Mouse (Mus musculus): ENCODE data around the gene Sec61a1. TPM values are rescaled to one million over a fixed set of nuclear protein-coding genes. Genes with fewer than 3 reads are reported as not detected.
A peak's percentile ranks its signal among the peaks of the same experiment; 100 is the strongest.

Sec61a1 gene
- total RNA-seq (2021): 10 to 100 TPM; 71.6 to 79.5 TPM
- long read RNA-seq, experiment 1, transcript Sec61a1-201 (12 exons, 3,172 nt): major isoform, 46 of 64 reads
- long read RNA-seq, experiment 1, partial matches to known transcripts: 3 of 64 reads
- long read RNA-seq, experiment 1, other reads (novel, unspliced or antisense): 10 of 64 reads
- long read RNA-seq, experiment 2, transcript Sec61a1-201 (12 exons, 3,172 nt): major isoform, 14 of 21 reads
- long read RNA-seq, experiment 2, partial matches to known transcripts: 2 of 21 reads
- long read RNA-seq, experiment 2, other reads (novel, unspliced or antisense): 4 of 21 reads

DNA sequence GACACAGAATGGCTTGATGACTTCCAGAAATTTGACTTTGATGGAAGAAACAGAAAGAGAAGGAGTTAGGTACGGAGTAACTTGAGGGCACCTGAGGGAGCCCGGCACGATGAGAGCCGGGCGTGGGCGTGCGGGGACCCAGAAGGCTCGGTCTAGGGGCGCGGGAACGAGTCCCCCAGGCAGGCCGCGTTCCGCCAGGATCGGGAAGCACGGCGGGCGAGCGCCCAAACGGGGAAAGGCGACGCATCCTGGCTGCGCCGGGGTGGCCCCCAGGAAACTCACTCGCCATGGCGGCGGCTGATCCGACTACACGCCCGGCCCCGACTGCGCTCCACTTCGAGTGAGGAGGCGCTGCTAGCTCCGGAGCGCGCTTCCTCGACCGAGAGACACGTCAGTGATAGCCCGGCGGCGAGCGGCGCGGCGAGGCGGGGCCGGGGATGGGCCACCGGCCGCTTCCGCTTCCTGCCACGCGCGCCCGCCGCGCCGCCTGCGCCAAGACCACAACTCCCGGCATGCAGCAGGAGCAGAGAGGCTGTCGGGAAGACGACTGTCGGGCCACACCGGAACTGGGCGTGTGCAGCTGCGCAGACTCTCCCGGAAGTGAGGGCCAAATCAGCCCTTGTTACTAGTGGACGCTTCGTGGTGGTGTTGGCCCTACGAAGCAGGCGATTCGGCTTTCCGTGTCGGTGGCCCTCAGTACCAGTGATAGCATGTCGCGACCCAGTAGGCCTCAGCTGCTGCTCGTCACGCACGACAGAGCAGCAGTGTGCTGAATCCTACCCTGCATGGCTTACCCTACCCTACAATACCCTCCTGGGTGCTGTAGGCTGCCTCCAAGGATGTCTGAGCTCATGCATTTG, at the start of gene Sec61a1:
TSS of gene Sec61a1 (minus strand) at position 502 of the 860 bp plus-strand sequence.
- DNase-seq (ENCODE audit: low spot score in 2 of 2): peak; percentile 97

DNA sequence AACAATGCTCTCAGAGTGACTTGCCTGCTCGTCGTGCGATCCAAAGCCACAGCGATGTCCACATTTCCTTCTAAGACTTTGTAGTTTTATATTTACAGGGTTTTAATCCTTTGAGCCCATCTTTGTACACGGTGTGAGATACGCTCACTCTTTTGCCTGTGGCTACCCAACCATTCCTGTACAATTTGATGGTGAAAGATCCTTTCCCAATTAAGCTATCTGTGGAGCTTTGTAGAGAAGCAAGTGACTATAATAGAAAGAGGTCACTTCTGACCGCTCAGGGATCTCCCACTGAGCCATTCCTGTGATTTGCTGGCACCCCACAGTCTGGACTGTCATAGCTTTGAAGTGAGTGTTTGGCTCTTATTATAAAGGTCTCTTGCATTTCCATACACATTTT, 48.0 kb upstream of the Sec61a1 start:
- no peak for DNase-seq (ENCODE audit: low spot score in 2 of 2)

DNA sequence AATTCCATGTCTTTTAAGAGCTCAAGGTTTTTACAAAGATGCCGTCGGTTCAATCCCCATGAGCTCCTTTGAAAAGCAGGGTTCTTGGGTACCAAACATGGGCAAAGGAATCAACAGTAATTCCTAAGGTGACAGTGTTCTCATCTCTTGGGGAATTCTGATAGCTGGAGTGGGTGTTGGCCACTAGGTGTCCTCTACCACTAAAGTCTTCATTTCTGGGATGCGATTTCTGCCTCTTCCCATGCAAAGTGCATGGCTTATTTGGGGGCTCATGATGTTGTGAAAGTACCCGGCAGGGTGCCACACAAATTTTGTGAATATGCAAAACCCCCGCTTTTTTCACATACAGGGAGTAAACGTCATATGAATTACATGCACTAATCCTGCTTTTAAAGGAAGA, 46.3 kb upstream of the Sec61a1 start:
- no peak for DNase-seq (ENCODE audit: low spot score in 2 of 2)

DNA sequence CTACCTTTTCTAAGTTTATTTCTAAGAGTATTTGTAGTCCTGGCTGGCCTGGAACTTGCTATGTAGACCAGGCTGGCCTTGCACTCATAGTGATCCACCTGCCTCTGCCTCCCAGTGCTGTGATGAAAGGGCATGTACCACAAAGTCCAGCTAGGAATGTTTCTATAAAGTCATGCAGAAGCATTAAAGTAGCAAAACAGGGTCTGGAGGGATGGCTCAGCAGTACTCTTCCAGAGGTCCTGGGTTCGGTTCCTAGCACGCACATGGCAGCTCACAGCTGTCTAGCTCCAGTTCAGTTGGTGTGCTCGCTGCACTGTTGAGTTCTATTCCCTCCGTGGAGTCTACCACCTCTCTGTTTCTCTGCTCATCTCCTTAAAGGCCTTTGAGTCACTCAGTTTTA, 41.5 kb upstream of the Sec61a1 start:
- DNase-seq (ENCODE audit: low spot score in 2 of 2): peak in 1 of 2 experiments; percentile 0

DNA sequence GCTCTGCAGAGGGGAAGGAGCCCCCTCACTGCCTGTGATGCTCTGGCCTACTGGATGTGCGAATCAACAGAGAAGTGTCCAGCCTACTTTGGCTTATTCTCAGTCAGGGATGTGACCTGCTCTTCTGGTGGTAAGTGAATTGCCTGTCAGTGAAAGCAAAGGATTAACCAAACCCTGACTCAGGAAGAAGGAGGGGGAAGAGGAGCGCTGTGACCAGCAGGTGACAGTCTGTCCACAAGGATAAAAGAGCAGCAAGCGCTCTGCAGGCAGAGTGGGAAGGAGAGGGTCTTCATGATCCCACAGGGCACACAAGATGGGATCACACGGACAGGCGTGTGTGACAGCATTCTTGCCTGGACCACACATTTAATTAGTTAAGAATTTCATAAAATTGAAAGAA, 41.0 kb upstream of the Sec61a1 start:
- peak in 1 of 2 experiments; percentile 1 for DNase-seq (ENCODE audit: low spot score in 2 of 2)

DNA sequence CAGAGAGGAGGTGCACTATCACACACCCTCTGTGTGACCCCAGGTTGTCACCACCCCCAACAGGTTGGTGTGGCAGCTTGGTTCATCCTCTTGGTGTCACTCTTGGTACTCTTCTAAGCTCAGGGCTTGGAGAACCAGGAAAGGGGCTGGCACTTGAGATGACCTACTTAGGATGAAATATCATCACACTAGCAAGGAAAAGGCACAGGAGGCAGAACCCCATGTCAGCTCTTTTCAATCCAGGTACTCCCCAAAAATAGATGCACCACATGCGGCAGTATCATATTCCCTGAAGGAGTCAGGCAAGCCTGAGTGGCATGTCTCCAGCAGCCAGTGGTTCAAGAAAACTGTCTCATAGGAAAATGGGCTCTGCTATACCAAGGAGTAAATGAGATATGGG, 39.4 kb upstream of the Sec61a1 start:
- no peak for DNase-seq (ENCODE audit: low spot score in 2 of 2)

DNA sequence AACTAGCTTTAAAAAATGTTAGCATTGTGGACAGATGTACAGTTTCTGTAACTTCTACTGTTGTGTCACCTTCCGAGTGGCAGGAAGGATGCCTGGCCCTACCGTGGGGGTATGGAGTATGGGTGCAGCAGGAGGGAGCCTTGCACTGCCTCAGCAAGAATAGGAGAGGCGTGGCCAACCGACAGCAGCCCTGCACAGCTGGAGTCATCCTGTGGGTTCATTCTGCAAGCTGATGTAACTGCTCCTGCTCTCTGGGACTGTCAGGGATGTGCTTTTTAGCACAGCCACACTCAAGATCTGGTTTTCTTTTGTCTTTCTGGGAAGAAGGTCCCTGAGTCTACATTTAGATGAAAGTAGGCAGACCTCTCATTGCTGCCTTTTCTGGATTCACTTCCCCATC, 38.8 kb upstream of the Sec61a1 start:
- no peak for DNase-seq (ENCODE audit: low spot score in 2 of 2)

DNA sequence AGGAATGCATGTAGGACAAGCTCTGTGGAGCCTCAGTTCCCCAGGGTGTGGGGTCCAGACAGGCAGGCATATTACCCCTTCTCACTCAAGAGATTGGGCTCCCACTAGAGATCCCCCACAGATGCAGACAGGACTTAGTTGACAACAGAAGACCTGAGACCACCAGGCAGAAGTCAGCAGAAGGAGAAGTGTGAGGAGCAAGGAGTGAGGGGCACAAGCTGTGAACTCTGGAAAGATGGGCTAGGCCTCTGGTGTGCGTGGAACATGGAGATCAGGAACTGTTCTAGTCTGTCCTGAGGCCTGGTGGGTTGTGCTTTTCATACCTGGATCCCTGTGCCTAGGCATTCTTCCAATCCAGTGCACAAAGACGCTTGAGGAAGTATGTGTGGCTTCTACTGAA, 31.2 kb upstream of the Sec61a1 start:
- DNase-seq (ENCODE audit: low spot score in 2 of 2): peak in 1 of 2 experiments; percentile 1

DNA sequence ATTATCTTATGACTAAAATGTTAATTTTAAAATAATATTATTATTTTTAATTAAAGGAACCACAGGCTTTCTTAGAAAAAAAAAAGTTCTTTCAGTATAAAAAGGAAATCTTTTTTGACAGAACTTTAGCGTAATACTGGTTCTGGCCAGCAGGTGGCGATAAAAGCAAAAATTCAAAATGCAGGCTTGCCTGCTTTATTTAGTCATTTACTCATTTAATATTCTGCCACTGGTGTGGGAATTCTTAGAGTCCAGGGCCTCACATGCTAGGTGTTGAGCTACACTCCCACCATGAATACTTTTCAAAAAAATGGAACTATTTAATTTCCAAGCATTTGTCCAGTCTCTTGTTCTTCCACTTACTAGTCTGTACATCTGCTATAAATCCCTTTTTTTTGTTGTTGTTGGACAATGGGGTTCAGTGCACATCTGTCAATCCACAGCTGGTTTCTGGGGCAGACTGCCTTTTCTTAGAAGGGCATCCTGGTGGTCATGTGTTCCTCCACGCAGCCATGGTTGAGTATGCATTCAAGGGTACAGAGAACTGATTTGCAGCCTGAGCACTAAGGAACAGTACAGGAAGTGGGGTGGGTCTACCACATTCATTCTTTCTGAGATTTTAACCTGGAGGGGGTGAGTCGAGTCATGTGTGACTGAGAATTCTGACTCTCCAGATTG, 30.6 kb upstream of the Sec61a1 start:
- peak; percentile 68 to 72 for DNase-seq (ENCODE audit: low spot score in 2 of 2)

DNA sequence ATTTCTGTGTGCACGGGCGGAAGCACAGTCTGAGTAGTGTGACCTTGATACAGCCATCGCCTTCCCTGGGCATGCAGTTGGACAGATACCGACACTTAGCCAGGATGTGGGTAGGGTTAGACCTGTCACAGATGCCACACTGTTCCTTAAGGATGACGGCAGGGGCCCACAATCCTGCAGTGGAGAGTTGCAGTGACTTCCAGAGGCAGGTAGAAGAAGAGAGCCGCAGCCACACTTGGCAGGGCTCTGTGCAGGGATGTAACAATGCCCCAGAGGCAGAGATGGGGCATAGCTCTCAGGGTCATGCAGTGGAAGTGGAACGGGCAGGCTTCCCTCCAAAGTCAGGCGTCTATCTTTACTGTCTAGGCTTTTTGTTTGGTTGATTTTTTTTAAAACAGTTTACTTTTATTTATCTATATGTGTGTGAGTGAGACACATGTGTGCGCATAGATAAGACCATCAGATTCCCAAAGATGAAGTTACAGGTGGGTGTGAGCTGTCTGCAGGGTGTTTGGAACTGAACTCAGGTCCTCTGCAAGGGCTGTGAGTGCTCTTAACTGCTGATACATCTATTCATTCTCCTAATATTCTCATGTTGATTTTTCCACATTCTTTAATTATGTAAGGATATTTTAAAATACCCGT, 29.8 kb upstream of the Sec61a1 start:
- peak in 1 of 2 experiments; percentile 0 for DNase-seq (ENCODE audit: low spot score in 2 of 2)

DNA sequence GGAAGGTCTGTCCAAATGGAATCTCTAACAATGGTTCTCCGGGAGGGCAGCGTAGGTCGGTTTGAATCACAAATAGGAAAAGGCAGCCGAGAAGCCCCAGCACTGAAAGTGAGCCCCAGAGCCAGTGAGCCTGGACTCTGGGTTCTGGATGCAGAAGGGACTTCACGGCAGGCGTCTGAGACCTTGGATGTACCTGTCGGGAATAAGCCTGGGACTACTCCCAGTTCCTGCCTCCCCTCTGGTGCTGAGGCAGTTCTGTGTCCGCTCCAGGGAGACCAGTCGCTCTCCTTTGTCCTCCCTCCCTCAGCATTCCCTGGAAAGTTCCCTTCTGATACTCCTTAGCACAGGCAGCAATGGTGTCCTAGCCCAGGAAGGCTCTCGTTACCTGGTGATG, 26.7 kb upstream of the Sec61a1 start:
- no peak for DNase-seq (ENCODE audit: low spot score in 2 of 2)

DNA sequence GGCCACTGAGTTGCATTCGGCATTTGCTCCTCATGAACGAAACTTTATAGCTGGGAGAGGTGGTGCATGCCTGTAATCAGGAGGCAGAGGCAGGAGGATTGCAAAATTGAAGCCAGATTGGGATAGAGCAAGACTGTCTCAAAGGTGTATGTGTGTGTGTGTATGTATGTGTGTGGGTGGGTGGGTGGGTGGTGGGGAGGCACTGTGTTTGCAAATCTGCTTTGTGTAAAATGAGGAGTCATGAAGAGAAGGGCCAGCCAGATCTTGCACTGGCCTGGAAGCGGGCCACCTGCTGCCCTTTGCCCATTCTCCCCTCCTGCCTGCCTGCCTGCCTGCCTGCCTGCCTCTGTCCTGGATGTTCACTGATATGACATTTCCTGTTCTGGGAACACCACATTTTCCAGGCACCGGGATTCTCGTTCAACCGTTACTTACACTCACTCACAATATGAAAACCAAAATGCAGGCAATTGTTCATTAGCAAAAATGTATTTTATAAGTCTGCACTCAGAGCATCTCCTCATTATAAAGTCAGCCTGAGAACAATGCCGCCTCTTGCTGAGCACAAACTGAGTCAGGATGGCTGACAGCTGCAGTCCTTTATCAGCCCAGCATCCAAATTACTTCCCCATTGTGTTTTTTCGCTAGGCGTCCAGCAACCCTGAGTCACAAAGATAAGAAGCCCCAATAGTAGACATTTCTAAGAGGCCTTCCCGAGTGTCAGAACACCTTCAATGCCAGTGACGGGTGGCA, 26.1 kb upstream of the Sec61a1 start:
- no peak for DNase-seq (ENCODE audit: low spot score in 2 of 2)

DNA sequence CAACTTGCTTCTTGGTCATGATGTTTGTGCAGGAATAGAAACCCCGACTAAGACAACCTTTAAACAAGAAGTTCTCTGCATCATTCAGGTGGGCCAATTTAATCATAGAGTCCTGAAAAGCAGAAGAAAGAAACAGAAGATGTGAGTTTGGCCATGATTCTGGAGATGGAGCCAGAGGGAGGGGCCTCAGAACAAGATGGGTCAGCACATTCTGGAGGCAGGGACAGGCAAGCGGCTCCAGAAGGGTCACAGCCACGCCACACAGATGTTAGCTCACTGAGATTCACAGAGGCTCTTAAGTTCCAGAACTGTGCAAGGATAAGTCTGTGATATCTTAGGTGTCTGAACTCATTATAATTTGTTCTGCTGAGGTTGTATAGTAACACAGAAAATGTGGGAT, 25.5 kb upstream of the Sec61a1 start:
- no peak for DNase-seq (ENCODE audit: low spot score in 2 of 2)

DNA sequence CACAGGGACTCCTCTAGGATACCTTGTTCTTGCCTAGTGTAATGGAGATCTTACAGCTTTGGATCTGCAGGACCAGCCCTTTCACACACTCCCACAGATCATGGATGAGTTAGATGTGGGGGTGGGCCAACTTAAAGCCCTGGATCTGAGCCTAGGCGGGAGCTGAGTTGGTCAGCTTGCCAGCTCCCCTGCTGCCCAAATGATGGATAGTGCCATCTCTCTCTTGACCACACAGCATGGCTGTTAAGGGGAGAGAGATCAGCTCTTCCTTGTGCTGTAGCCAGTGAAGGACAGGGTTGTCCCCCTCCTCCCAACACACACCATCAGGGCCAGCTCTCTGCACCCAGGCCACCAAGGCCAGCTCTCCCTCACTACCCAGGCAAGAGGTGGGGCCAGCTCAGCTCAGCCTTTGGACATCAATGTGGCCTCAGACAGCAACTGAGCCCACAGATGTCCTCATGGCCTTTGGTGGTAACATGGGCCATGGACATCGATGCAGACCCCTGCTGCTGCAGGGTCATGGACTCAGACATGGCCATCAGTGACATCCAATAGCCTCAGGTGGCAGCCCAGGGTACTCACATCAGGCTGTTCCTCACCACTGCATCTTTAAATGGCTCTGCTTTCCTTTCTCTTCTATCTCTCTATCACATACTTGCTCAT, 21.5 kb upstream of the Sec61a1 start:
- DNase-seq (ENCODE audit: low spot score in 2 of 2): peak in 1 of 2 experiments; percentile 19

DNA sequence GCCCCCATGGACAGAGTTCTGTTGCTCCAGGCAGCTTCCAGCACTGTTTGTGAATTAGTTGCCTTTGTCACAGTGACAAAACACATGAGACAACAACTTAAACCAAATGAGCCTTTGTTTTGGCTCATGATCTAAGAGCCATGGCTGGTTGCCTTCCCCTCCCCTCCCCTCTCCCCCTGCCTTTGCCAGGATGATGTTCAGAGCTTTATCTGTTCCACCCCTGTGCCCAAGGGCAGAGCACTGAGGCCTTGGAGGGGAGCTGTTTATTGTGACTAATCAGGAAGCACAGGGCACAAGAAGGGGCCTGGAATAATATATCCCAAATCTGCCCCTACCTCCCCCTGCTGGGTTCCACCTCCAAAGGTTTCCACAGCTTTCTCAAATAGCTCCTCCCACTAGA, 11.6 kb upstream of the Sec61a1 start:
- no peak for DNase-seq (ENCODE audit: low spot score in 2 of 2)

DNA sequence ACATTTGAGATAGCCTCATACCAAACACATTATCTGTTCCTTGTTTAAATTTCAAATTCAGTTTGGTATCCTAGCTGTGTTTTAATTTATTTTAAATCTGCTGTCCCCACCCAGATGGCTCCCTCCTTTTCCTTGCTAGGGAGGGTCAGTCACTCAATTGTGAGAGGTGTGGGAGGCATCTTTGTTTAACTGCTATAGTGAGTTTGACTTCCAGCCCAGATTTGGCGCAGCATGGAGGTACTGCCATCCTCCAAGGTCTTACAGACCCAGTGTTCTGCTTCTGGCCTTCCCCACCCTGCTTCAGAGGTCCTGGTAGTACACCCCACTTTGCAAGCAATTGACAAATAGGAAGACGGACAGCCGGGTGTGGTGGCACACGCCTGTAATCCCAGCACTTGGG, 5.4 kb upstream of the Sec61a1 start:
- no peak for DNase-seq (ENCODE audit: low spot score in 2 of 2)

DNA sequence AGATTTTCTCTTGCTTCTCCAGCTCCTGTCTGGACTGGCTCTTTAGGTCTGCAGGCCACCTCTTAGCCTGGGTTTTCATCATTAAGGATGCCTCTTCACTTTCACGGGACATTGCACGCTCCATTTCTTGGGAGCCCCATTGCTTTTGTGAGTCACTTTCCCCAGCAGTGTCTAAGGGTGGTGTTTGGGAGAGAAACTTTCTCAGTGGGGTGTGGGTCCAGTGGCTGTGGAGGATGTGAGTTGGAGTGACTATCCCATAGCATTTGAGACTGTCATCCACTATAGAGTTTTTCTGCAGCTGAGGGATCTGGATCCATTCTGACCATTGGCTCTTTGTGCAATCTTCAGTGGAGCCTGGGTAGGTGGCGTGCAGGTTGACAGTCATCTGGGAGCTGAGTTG, 4.7 kb upstream of the Sec61a1 start:
- DNase-seq (ENCODE audit: low spot score in 2 of 2): no peak

DNA sequence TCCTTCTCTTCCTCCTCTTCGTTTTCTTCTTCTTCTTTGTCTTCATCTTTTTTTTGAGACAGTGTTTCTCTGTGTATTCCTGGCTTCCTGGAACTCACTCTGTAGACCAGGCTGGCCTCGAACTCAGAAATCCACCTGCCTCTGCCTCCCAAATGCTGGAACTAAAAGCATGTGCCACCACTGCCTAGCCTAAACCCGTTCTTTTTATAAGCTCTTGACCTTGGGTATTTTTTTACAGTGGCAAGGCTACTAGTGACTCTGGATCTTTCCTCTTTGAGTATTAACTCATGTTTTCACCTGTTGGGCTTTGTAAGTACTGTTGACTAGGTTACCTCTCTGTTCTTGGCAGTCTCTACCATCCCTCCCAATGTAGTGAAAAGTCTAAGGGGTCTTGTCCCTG, 4.3 kb upstream of the Sec61a1 start:
- DNase-seq (ENCODE audit: low spot score in 2 of 2): no peak

DNA sequence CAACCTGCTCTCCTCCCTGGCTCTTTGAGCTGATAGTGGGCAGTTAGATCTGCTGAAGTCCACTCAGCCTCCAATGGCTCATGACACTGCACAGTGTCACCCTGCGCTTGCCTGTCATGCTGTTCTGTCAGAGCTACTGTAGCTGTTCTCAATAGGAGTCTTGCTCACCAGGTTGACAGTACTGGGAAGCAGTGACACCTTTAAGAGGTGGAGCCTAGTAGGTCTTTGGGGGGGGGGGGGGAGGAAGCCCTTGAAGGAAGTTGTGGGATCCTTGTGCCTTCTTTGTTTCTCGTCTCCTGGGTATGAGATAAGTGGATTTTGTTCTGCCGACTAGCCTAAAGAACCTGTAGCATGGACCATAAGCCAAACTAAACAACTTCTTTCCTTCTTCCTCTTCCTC, 3.9 kb upstream of the Sec61a1 start:
- DNase-seq (ENCODE audit: low spot score in 2 of 2): no peak

DNA sequence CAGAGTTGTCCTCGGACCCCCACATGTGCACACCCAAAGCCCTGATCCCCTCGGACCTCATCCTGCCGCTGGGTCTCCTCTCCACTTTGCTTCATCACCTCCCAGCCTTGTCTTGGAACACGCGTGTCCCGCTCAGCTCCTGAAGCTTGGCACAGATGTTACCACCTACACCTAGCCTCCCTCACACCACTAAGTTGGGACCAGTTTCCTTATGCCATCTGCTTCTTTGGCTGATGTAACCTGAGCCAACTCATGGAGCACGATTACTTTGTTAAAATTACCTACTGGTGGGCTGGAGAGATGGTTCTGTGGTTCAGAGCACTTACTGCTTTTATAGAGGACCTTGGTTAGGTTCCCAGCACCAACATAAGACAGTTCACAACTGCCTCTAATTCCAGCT, 3.1 kb upstream of the Sec61a1 start:
- DNase-seq (ENCODE audit: low spot score in 2 of 2): peak; percentile 59 to 69
